In the genomic region with DNA sequence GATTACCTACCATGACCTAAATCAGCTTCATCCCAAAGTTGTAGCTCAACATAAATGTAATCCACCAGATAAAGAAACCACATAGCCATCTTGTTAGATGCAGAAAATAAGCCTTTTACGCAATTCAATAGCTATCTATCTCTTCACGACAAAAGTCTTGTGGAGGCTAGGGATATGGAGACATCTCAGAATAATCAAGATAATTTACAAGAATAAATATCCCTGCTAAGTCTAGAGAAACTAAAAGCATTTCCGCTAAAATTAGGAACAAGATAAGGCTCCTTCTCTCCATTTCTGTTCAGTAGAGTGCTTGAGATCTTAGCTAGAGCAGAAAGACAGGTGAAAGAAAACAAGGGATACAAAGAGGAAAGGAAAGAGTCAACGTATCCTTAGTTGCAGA, we compare ENCODE assay signal across 25 mouse cellular contexts. TPM values are rescaled to one million over a fixed set of nuclear protein-coding genes. Genes with fewer than 3 reads are reported as not detected.
"Had no signal": no experiment of that assay in that cellular context is flagged by ENCODE, and none has a peak within 500 bp of the region (broad histone marks: within the 10 kb centered on the region; RNA-seq: fewer than 3 reads in every experiment).

No protein-coding gene starts in this region.

- H3K4me3 ChIP-seq: embryonic facial prominence, embryonic 10.5 days; embryonic facial prominence, embryonic 12.5 days; embryonic facial prominence, embryonic 13.5 days; embryonic facial prominence, embryonic 15.5 days; erythroblast, embryonic 14.5 days; forebrain, embryonic 10.5 days; forebrain, embryonic 12.5 days; forebrain, embryonic 13.5 days; forebrain, embryonic 15.5 days; gastrocnemius, adult 2 months; heart, adult 2 months had no signal

- H3K36me3 ChIP-seq: embryonic facial prominence, embryonic 10.5 days; embryonic facial prominence, embryonic 12.5 days; embryonic facial prominence, embryonic 13.5 days; embryonic facial prominence, embryonic 15.5 days; forebrain, embryonic 15.5 days had no signal

- H3K4me1 ChIP-seq: embryonic facial prominence, embryonic 15.5 days had no signal

- H3K27ac ChIP-seq: embryonic facial prominence, embryonic 10.5 days; embryonic facial prominence, embryonic 12.5 days; embryonic facial prominence, embryonic 13.5 days; embryonic facial prominence, embryonic 15.5 days; forebrain, embryonic 10.5 days; forebrain, embryonic 12.5 days; forebrain, embryonic 13.5 days; forebrain, embryonic 15.5 days; gastrocnemius, adult 2 months; heart, adult 2 months had no signal

- H3K9me3 ChIP-seq: embryonic facial prominence, embryonic 10.5 days; embryonic facial prominence, embryonic 12.5 days; embryonic facial prominence, embryonic 13.5 days; embryonic facial prominence, embryonic 15.5 days; forebrain, embryonic 10.5 days; forebrain, embryonic 12.5 days; forebrain, embryonic 13.5 days; forebrain, embryonic 15.5 days had no signal

- DNase-seq: cerebellum, adult 9-10 months; cerebellum, adult 9-11 months; cerebellum, postnatal 10 days; cerebellum, postnatal 14 days; cerebellum, postnatal 25 days; cerebellum, postnatal 36 days; embryo, embryonic 11 days; forebrain, postnatal 0 days; gastrocnemius, adult 2 months; gastrocnemius, postnatal 10 days; gastrocnemius, postnatal 14 days; gastrocnemius, postnatal 25 days; gastrocnemius, postnatal 36 days; heart, adult 11 months; heart, adult 18-20 months; heart, adult 2 months had no signal

- H3K27me3 ChIP-seq: embryonic facial prominence, embryonic 12.5 days; embryonic facial prominence, embryonic 13.5 days; embryonic facial prominence, embryonic 15.5 days; forebrain, embryonic 12.5 days; forebrain, embryonic 13.5 days; forebrain, embryonic 15.5 days had no signal

- H3K9ac ChIP-seq: embryonic facial prominence, embryonic 12.5 days; embryonic facial prominence, embryonic 13.5 days; embryonic facial prominence, embryonic 15.5 days; forebrain, embryonic 12.5 days; forebrain, embryonic 13.5 days; forebrain, embryonic 15.5 days; forebrain, postnatal 0 days had no signal

RNA-seq across cellular contexts. Expression of gene Nim1k, which starts 8.8 kb away (rescaled TPM):
- polyA plus RNA-seq: erythroblast, embryonic 14.5 days had no signal
